Mouse (Mus musculus): Measurements from ENCODE around the gene Hcfc2. TPM values are rescaled to one million over a fixed set of nuclear protein-coding genes. Genes with fewer than 3 reads are reported as not detected.

The Hcfc2 gene
- polyA plus RNA-seq, 1 experiment: 10.6 TPM

- 91% methylated on average over 6 of the region's 6 CpGs for WGBS
- no peak overlapping the region for H3K4me3 ChIP-seq (replicated peaks; ENCODE audit: control insufficient read depth, low read depth, low read length)
- TF ChIP-seq CTCF (IDR thresholded peaks at IDR 0.05; ENCODE audit: control insufficient read depth, insufficient read depth, low read length) (no peak), POLR2A (IDR thresholded peaks at IDR 0.05; ENCODE audit: borderline replicate concordance, control insufficient read depth, low read depth, low read length) (no peak)
- H3K27ac ChIP-seq (ENCODE audit: control insufficient read depth, insufficient read depth, low read depth, low read length, poor library complexity): no peak overlapping the region
- no peaks in the 10 kb centered on the region for H3K4me1 ChIP-seq (ENCODE audit: control insufficient read depth, insufficient read depth, low read length)
Measured at GRCm38 (mm10) chr10:82744296-82744695, 48.3 kb downstream of the Hcfc2 start.

DNA sequence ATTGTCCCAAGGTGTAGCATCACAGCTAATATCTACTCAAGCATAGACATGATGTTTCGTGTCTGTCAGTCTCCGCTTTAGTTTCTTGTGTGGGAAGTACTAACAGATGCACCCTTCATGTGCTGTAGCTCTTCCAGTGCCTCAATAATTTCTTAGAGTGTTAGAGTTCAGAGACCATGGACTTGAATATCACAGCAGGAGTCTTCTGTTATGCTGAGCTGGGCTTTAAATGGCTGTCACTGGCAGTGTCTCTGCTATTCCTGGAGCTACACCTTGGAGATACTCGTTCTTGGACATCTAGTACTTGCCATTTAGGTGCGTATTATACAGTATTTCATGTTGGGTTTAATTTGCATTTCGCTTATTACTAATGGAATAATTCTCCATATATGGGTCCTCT is 49.3 kb downstream of the Hcfc2 start:
- WGBS: 91% methylated on average over 5 of the region's 5 CpGs
- TF ChIP-seq POLR2A (IDR thresholded peaks at IDR 0.05; ENCODE audit: borderline replicate concordance, control insufficient read depth, low read depth, low read length): no peak
- TF ChIP-seq CTCF (IDR thresholded peaks at IDR 0.05; ENCODE audit: control insufficient read depth, insufficient read depth, low read length): no peak
- Histone ChIP-seq H3K27ac (ENCODE audit: control insufficient read depth, insufficient read depth, low read depth, low read length, poor library complexity) (no peak overlapping the region), H3K4me3 (replicated peaks; ENCODE audit: control insufficient read depth, low read depth, low read length) (no peak overlapping the region), H3K4me1 (ENCODE audit: control insufficient read depth, insufficient read depth, low read length) (no peaks in the 10 kb centered on the region)

DNA sequence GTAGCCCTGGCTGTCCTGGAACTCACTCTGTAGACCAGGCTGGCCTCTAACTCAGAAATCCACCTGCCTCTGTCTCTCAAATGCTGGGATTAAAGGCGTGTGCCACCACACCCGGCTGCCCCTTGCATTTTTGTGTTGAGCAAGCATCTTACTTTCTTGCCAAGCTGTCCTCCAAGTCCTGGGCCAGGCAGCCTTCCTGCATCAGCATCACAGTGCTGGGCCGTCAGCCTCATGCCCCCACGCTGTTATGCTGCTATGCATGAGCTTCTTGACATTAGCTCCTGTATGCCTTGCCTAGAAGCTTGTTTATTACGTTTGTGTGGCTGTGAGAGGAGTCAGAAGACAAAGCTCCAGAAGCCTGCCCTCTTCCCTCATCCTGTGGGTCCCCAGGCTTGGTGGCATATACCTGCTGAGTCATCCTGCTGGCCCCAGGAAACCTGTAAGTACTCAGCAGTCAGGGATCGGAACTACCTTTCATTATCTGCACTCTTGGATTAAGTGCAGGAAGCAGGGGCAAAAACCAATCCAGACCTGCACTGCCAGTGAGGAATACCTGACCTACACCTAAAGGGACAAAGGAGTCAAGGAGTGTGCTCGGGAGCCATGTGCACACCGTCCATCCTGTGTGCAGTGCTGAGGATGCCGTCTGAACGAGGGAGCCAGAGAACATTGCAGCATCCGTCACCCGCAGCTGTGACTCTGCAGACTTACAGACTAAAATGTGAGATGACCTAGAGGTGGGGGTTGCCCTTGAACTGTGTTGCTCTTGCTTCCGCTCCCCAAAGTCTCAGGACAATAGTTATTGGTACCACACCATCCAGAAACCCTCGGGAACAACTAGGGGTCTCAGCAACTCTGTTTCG is 51.3 kb downstream of the Hcfc2 start:
- Histone ChIP-seq H3K4me3 (replicated peaks; ENCODE audit: control insufficient read depth, low read depth, low read length) (no peak overlapping the region), H3K4me1 (ENCODE audit: control insufficient read depth, insufficient read depth, low read length) (no peaks in the 10 kb centered on the region), H3K27ac (ENCODE audit: control insufficient read depth, insufficient read depth, low read depth, low read length, poor library complexity) (no peak overlapping the region)
- 83% methylated on average over 15 of the region's 15 CpGs for WGBS
- no peak for TF ChIP-seq POLR2A (IDR thresholded peaks at IDR 0.05; ENCODE audit: borderline replicate concordance, control insufficient read depth, low read depth, low read length)
- TF ChIP-seq CTCF (IDR thresholded peaks at IDR 0.05; ENCODE audit: control insufficient read depth, insufficient read depth, low read length): no peak

DNA sequence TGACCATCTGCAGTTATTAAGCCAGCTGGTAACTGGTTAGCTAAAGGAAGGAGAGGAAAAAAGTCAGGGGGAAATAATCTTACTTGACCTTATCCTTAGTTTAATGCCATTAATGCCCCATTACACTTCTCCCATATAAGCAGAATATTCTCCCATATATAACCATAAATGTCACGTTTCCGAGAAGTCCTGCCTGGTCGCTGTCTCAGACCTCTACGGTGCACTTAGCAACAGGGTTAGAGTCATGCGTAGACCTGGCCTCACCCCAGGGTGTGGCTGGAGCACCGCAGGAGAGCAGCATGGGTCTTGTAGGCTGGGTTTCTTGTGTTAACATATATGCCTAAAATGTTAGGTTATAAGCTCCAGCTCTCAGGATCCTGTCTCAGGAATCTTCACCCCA is 54.8 kb downstream of the Hcfc2 start:
- H3K4me3 ChIP-seq (replicated peaks; ENCODE audit: control insufficient read depth, low read depth, low read length): no peak overlapping the region
- WGBS: 95% methylated on average over 6 of the region's 6 CpGs
- TF ChIP-seq POLR2A (IDR thresholded peaks at IDR 0.05; ENCODE audit: borderline replicate concordance, control insufficient read depth, low read depth, low read length) (no peak), CTCF (IDR thresholded peaks at IDR 0.05; ENCODE audit: control insufficient read depth, insufficient read depth, low read length) (no peak)
- H3K27ac ChIP-seq (ENCODE audit: control insufficient read depth, insufficient read depth, low read depth, low read length, poor library complexity): no peak overlapping the region
- H3K4me1 ChIP-seq (ENCODE audit: control insufficient read depth, insufficient read depth, low read length): no peaks in the 10 kb centered on the region

GRCm38 (mm10) chr10:82752921-82753320 is 57.0 kb downstream of the Hcfc2 start:
- Histone ChIP-seq H3K4me3 (replicated peaks; ENCODE audit: control insufficient read depth, low read depth, low read length) (no peak overlapping the region), H3K27ac (ENCODE audit: control insufficient read depth, insufficient read depth, low read depth, low read length, poor library complexity) (no peak overlapping the region), H3K4me1 (ENCODE audit: control insufficient read depth, insufficient read depth, low read length) (no peaks in the 10 kb centered on the region)
- WGBS: 90% methylated on average over 3 of the region's 3 CpGs
- TF ChIP-seq POLR2A (IDR thresholded peaks at IDR 0.05; ENCODE audit: borderline replicate concordance, control insufficient read depth, low read depth, low read length): no peak
- no peak for TF ChIP-seq CTCF (IDR thresholded peaks at IDR 0.05; ENCODE audit: control insufficient read depth, insufficient read depth, low read length)

- Histone ChIP-seq H3K4me3 (replicated peaks; ENCODE audit: control insufficient read depth, low read depth, low read length) (no peak overlapping the region), H3K27ac (ENCODE audit: control insufficient read depth, insufficient read depth, low read depth, low read length, poor library complexity) (no peak overlapping the region), H3K4me1 (ENCODE audit: control insufficient read depth, insufficient read depth, low read length) (peaks cover under 1% of the 10 kb centered on the region; the same call in 1 of the 2 replicates)
- WGBS: 98% methylated on average over 1 of the region's 1 CpGs
- TF ChIP-seq CTCF (IDR thresholded peaks at IDR 0.05; ENCODE audit: control insufficient read depth, insufficient read depth, low read length): no peak
- no peak for TF ChIP-seq POLR2A (IDR thresholded peaks at IDR 0.05; ENCODE audit: borderline replicate concordance, control insufficient read depth, low read depth, low read length)
Measured at GRCm38 (mm10) chr10:82754642-82755041, 58.7 kb downstream of the Hcfc2 start.

DNA sequence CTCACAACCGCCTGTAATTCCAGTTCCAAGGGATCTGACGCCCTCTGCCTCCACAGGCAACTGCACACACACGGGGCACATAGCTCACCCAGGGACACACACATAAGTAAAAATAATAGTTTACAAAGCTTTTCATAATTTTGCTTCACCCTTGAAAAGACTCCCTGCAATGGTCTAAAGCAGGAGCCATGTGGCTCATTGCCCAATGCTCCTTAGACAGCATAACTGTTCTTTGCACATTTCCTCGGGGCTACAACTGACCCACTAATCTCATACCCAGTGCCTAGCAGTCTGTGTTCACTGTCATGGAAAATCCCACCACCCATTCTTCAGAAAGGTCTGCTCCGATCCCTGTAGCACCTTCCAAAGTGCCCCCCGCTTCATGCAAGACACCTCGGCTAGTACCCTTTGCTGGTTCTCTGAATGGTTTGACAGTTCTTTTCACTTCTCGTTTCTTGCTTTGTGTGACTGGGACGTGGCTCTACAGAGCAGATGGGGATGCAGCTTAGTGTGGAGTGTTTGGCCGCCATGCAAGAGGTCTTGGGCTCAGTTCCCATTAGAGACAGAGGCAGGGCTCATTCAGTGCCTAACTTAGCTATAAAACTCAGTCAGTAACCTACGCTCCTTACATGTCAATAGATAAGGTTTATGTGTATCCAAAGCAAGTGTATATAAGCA is 59.4 kb downstream of the Hcfc2 start:
- 88% methylated on average over 11 of the region's 11 CpGs for WGBS
- H3K27ac ChIP-seq (ENCODE audit: control insufficient read depth, insufficient read depth, low read depth, low read length, poor library complexity): no peak overlapping the region
- no peak for TF ChIP-seq CTCF (IDR thresholded peaks at IDR 0.05; ENCODE audit: control insufficient read depth, insufficient read depth, low read length)
- TF ChIP-seq POLR2A (IDR thresholded peaks at IDR 0.05; ENCODE audit: borderline replicate concordance, control insufficient read depth, low read depth, low read length): no peak
- no peak overlapping the region for H3K4me3 ChIP-seq (replicated peaks; ENCODE audit: control insufficient read depth, low read depth, low read length)
- H3K4me1 ChIP-seq (ENCODE audit: control insufficient read depth, insufficient read depth, low read length): peaks cover 4% of the 10 kb centered on the region

- H3K27ac ChIP-seq (ENCODE audit: control insufficient read depth, insufficient read depth, low read depth, low read length, poor library complexity): no peak overlapping the region
- H3K4me1 ChIP-seq (ENCODE audit: control insufficient read depth, insufficient read depth, low read length): peaks cover 5% of the 10 kb centered on the region
- TF ChIP-seq CTCF (IDR thresholded peaks at IDR 0.05; ENCODE audit: control insufficient read depth, insufficient read depth, low read length) (no peak), POLR2A (IDR thresholded peaks at IDR 0.05; ENCODE audit: borderline replicate concordance, control insufficient read depth, low read depth, low read length) (no peak)
- 93% methylated on average over 9 of the region's 9 CpGs for WGBS
- no peak overlapping the region for H3K4me3 ChIP-seq (replicated peaks; ENCODE audit: control insufficient read depth, low read depth, low read length)
Measured at GRCm38 (mm10) chr10:82756466-82756865, 60.5 kb downstream of the Hcfc2 start.
